Mouse (Mus musculus) ovary, postnatal 14 days (tissue): ENCODE measurements around the gene Rap1b.

Source experiments
- DNase-seq: peaks from one replicate; pipeline ENCODE4 v3.0.0; 2022; ENCODE audit warnings: low spot score

The Rap1b gene

DNA sequence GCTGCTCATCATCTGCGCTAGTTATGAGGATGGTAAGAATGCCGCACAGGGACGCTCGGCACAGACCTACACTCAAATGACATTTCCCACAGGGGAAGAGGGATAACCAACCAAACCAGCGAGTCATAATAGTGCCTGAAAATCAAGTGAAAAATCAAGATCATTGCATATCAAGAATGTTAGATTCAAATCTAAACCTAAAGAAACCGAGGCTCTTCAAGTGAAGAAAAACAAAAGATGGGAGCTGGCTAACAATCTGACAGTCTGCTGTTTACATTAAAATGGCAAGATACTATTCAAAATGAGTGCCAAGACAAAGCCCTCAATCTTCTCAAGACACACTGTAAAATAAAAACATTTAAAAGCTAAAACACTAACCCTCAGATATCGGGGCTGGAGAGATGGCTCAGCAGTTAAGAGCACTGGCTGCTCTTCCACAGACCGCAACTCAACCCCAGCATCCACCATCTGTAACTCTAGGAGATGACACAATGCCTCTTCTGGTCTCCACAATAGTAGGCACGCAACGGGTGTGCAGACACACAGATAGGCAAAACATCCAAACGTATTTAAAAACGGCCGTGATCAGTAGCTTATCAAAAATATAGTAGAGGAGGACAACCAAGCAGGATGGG, 61.9 kb downstream of the Rap1b start:
- no peak for DNase-seq

GRCm38 (mm10) chr10:117782491-117783260, 63.2 kb downstream of the Rap1b start:
- DNase-seq, result no peak

- no peak for DNase-seq
Observed at GRCm38 (mm10) chr10:117782056-117782455, 63.8 kb downstream of the Rap1b start.

GRCm38 (mm10) chr10:117781021-117781725, 64.7 kb downstream of the Rap1b start:
- no peak for DNase-seq

GRCm38 (mm10) chr10:117780306-117780911, 65.4 kb downstream of the Rap1b start:
- no peak for DNase-seq

- no peak for DNase-seq
Observed at GRCm38 (mm10) chr10:117779581-117780305, 66.1 kb downstream of the Rap1b start.

- DNase-seq, result no peak
Observed at GRCm38 (mm10) chr10:117778951-117779350, 66.9 kb downstream of the Rap1b start.

- no peak for DNase-seq
Observed at GRCm38 (mm10) chr10:117778328-117778910, 67.4 kb downstream of the Rap1b start.

DNA sequence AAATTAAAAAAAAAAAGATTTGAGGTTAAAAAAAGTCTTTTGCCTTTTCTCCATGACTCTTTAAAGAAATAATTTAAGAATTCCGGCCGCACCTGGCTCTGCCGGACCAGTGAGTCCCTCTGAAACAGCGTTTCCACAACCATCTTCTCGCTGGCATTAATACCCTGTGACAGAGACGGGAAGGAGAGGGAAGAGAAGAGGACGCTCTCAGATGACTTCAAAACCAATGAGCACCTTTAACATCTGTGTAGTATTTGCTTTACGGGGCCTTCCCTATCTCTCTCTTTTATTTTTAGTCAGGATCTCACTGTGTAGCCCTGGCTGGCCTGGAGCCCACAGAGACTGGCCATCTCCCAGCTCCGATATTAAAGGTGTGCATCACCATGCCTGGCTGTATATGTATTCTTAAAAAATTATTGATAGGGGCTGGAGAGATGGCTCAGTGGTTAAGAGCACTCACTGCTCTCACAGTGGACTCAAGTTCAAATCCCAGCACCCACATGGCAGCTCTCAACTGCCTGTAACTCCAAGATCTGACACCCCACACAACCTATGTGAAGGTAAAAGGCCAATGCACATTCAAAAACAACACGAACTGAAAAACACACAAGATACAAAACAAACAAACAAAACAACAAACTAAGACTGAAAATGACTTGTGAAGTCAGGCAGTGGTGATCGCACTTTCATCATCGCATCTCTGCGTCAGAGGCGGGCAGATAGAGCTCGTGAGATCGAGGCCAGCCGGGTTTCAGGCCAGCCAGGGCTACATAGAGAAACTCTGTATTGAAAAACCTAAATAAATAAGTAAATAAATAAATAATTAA, 68.1 kb downstream of the Rap1b start:
- DNase-seq, result no peak

DNA sequence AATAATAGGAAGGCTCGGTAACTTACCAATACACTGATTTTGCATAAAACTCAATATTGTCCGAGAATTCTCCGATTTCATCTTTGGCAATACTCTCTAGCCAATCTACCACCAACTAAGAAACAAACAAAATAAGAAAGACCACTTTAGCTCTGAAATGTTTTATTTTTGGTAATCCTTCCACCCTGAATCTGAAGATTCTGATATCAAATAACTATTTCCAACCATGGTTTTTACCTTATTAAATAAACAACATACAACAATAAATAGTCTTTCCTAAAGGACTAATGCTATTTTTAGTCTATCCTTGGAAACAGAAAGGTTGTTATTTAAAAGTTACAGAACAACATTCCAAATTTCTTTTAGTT, 68.7 kb downstream of the Rap1b start:
- no peak for DNase-seq

DNA sequence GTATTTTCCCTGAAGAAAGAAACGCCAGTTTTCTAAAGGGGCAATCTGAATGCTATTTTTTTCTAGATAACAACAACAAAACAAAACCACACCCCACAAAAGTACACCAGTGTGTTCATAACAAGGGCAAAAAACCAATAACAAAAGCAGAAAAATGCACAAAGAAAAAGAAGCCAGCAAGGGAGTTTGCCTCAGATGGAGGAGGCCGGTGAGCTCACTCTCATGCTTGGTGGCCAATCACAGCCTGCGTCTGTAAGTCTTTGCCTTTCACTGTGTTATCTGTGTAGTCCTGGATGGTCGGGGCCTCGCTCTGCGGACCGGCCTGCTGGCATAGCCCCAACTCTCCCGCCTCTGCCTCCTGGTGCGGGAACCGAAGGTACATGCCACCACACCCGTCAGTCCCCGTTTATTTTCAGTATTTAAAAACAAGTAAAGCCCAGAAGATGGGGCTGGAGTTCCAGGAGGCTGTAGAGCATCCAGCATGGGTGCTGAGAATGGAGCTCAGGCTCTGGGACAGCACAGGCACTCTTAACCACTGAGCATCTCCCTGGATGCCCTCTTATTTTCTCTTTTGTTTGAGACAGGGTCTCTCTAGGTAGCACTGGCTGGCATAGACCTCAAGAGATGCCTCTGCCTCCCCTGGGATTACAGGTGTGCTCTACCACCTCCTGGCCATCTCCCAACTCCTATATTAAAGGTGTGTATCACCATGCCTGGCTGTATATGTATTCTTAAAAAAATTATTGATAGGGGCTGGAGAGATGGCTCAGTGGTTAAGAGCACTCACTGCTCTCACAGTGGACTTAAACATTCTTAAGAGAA, 69.3 kb downstream of the Rap1b start:
- DNase-seq, result no peak

GRCm38 (mm10) chr10:117775401-117776144, 70.3 kb downstream of the Rap1b start:
- no peak for DNase-seq

DNA sequence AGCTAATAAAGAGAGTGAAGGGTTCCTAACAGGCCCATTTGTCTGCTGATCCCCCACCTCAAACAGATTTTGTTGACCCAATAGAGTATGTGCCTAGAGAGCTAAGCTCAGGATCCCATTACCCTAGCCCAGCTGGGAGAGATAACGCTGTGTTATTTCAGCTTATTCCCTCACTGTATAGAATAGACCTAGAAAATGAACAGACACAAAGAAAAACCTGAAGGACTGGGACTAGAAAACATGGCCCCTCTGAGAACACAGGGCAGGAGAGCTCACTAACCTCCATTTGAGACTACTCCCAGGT, 71.1 kb downstream of the Rap1b start:
- no peak for DNase-seq

DNA sequence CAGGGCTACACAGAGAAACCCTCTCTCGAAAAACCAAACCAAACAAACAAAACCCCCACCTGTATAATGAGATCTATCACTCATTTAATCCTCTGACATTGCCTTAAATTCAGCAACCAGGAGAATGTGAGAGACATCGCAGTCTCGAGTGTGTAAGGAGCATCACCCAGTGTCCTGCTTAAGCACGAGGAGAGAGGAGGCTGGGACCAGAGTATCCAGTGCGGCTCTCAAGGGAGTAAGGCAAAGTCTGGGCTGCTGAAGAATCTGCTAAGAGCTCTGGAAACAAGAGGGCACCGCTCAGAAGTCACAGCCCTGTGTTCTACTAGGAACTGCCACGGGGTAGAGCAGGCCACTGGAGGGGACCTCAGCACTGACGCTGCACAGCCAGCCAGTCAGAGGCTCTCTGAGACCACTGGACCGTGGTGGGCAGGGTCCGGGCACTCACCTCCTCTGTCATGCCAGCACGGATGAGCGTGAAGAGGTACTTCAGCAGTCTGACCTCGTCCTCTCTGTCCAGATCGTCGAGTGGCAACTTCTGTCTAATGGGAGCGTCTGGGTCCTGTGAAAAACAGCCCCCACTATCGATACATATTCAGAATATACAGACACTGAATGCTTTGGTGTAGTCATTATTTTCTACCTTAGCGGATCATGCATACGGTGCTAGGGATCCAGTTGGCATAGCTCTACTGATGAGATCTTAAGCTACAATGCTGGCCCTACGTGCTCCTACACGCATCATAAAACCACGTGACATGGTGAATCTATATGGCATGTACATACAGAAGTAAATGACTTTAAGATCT, 71.6 kb downstream of the Rap1b start:
- DNase-seq, result no peak

- DNase-seq, result no peak
Observed at GRCm38 (mm10) chr10:117773106-117773720, 72.6 kb downstream of the Rap1b start.

DNA sequence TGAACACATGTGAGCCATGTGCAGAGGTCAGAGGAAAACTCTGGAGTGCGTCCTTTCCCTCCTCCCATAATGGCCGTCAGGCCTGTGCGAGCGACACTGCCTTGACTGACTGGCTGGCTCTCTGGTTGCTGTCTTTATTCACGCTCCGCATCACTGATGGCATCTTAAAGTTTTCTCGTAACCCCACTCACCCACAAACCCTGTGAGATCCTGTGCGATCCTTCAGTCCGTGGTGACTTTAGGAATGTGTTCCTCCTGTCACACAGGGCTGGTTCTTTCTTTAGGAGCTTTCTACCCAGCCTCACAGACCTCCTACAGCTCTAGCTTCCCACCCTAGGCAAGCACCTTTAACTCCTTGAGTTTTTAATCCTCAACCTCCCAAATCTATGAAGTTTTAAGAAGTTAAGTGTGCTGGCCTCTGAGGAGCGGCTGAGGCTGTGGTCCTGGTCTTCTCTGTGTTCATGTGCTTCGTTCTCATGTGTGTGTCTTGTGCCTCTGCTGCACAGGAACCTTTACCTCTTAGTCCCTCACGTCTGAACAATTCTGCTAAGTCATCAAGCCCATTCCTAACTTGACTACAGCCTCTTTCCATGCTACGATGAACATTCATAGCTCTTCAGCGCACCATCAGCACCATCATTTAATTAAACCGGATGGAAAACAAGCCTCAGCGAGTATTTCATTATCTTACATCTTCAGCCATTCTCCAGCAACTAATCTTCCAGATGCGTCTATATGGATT, 73.3 kb downstream of the Rap1b start:
- no peak for DNase-seq

- no peak for DNase-seq
Observed at GRCm38 (mm10) chr10:117771131-117771510, 74.7 kb downstream of the Rap1b start.
